Mouse (Mus musculus) adrenal gland, adult 10 weeks (tissue): ENCODE results near the gene Fam163a. TPM values are rescaled to one million over a fixed set of nuclear protein-coding genes. Genes with fewer than 3 reads are reported as not detected.

Source experiments
- polyA plus RNA-seq: library from polyadenylated mRNA; stranded (reverse); fragments of 350-450 nt; fragmentation: Illumina TruSeq; extraction: RNeasy Lipid Tissue Mini Kit (QIAGEN cat#74804); gene quantifications from one replicate; pipeline ENCODE4 v1.2.3, GENCODE M21; 2014; ENCODE audit warnings: low read depth, low replicate concordance

Gene Fam163a
- polyA plus RNA-seq: 4.6 TPM

GRCm38 (mm10) chr1:156204656-156205131, at the start of gene Fam163a:
TSS of gene Fam163a (minus strand) at chr1:156205026.

GRCm38 (mm10) chr1:156035930-156036737, 168.7 kb downstream of the Fam163a start, which contains the start of gene Tor1aip1:
TSS of gene Tor1aip1 (minus strand) at chr1:156036480.

DNA sequence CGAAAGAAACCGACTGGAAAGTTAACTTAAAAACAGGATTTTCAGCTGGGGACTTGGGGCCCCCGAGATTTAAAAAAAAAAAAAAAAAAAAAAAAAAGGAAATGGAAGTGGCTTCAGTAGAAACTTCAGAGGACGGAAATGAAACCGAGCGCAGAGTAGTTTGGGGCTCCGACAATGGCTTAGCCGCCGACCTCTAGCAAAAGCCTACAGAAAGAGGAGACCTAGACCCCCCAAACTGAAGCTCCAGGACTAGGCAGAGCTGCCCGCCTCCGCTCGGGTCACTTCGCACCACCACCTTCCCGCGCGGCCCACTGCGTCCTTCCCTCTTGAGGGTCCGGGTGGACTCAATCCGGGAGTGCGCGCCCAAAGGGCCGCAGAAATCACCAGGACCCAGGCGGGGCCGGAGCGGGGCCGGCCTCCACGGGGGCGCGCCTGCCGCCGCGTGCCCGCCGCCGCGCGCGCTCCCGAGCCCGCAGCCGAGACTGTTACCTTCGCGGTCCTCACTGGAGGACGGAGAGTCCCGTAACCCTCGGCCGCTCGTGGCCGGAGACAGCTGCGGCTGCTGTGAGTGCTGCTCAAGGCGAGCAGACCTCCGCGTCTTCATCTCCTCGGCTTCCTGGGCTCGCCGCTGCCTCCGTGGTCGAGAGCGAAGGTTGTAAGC, 169.4 kb downstream of the Fam163a start, which contains the start of gene Tor1aip2:
Gene Tor1aip2, plus strand, starts transcription at position 135 of the 661 bp plus-strand sequence.

Other genes starting within 250 kb of the Fam163a start
- gene Cep350, start 231.8 kb downstream of the Fam163a start, polyA plus RNA-seq: 32.4 TPM
- 334 TPM for gene Tor1aip2, start 169.6 kb downstream of the Fam163a start, polyA plus RNA-seq
- gene Tor1aip1, start 168.5 kb downstream of the Fam163a start, polyA plus RNA-seq: 158 TPM
- gene Tdrd5, start 98.6 kb upstream of the Fam163a start, polyA plus RNA-seq: not detected
- gene Nphs2, start 105.7 kb upstream of the Fam163a start, polyA plus RNA-seq: not detected
- 8.3 TPM for gene Gm2000, start 161.0 kb upstream of the Fam163a start, polyA plus RNA-seq
- 4.5 TPM for gene Axdnd1, start 216.1 kb upstream of the Fam163a start, polyA plus RNA-seq